Mouse (Mus musculus) gastrocnemius, adult 2 months (tissue): Measurements from ENCODE around the gene Samd10. TPM values are rescaled to one million over a fixed set of nuclear protein-coding genes. Genes with fewer than 3 reads are reported as not detected.
A peak's percentile ranks its signal among the peaks of the same experiment; 100 is the strongest.

Experiments used
- DNase-seq: peaks from one replicate; pipeline ENCODE4 v3.0.0; 2022
- H3K27ac ChIP-seq: fragments of 200-600 bp; 2 replicates; pipeline ENCODE4 v1.8.1; 2022; ENCODE audit warnings: mild to moderate bottlenecking
- H3K4me3 ChIP-seq: fragments of 200-600 bp; 2 replicates; pipeline ENCODE4 v1.8.1; 2022; ENCODE audit warnings: mild to moderate bottlenecking, moderate library complexity
- CTCF ChIP-seq: fragments of 200-600 bp; IDR thresholded peaks from 2 replicates; pipeline ENCODE4 v1.8.1; 2022; ENCODE audit warnings: antibody characterized with exemption, mild to moderate bottlenecking, moderate library complexity
- intact Hi-C: fragments of 180-260 bp; cut with DNase I; formaldehyde crosslinking; loops from one replicate; pipeline ENCODE4 v1.15.1; 2025
- total RNA-seq, 2 experiments: library from RNA; stranded (reverse); gene quantifications; 2 replicates each; pipeline ENCODE4 v1.2.3; 2021

Gene Samd10
- total RNA-seq, 2 experiments from 2014 or later = 1.5 to 1.7 TPM

DNA sequence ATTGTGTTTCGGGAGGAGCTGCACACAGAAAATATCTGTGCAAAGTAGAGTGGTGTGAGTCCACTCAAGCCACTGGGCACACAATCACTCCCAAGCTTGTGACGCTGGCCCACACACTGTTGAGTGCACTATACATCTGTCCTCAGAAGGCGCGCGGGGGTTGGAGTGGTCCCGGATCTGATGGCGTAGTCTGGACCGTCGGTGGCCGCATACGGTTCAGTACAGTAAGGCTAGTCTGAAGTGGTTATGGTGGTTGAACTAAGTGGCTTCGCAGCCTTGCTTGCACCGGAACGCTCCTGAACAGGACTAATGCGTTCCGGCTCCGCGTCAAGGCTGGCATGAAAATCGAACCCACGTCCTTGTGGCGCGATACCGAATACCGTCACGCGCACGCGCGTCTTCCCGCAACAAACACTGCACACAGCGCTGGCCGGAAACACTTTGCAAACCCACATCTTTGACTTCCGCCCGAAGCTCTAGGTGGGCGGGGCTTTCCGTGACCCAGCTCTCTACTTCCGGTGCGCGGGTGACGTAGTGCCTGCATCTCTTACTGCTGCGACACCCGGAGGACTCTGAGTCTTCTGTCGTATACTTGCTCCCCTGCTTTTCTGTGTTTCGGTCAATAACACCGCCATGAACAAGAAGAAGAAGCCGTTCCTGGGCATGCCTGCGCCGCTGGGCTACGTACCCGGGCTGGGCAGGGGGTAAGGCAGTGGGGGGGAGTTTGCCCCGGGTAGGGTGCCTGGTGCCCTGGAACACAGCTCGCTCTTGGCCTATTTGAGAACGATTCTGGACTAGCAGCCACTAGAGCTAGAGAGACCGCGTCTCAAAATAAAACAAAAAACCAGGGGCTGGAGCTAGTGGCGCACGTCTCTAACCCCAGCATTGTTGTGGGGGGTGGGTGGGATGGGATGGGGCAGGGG lies 2.1 kb upstream of the Samd10 start:
- H3K27ac ChIP-seq = peak overlapping the region; percentile 92
- H3K4me3 ChIP-seq = peak overlapping the region; percentile 81
- TF ChIP-seq CTCF = no peak
- intact Hi-C loops = no loop called here
- DNase-seq = peak; percentile 98

DNA sequence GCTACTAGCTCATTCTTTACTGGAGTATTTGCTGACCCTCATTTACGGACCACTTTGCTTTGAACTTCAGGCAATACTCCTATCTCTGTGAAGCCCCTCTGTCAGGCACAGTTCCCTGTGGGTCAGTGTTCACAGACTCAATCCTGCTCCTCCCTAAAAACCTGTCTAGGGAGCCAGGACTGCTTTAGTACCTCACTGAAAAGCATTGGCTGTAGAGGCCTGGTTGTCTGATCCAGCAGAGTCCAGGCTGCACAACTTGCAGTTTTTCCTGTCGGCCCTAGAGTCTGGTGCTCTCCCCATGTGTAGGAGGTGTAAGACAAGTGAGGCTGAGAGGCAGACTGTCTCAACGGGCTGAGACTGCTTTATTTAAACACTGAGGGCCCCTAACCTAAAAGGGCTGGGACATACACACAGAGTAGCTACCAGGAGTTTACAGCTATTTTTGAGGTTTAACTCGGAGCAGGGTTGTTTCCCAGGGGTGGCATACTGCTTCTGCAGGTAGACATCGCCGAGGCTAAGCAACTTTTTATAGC lies 1.3 kb upstream of the Samd10 start:
- Histone ChIP-seq H3K27ac (peak overlapping the region; percentile 92), H3K4me3 (peak overlapping the region; percentile 81)
- DNase-seq = no peak
- intact Hi-C loops = no loop called here
- no peak for TF ChIP-seq CTCF

GRCm38 (mm10) chr2:181597378-181598061 lies 1.5 kb downstream of the Samd10 start:
- Histone ChIP-seq H3K4me3 (no peak overlapping the region), H3K27ac (no peak overlapping the region)
- TF ChIP-seq CTCF = no peak
- intact Hi-C loops = loop anchor here (10.0 kb wide), 1 partner anchor 413 kb away; the partner anchor contains the start of gene Ppdpf
- no peak for DNase-seq

DNA sequence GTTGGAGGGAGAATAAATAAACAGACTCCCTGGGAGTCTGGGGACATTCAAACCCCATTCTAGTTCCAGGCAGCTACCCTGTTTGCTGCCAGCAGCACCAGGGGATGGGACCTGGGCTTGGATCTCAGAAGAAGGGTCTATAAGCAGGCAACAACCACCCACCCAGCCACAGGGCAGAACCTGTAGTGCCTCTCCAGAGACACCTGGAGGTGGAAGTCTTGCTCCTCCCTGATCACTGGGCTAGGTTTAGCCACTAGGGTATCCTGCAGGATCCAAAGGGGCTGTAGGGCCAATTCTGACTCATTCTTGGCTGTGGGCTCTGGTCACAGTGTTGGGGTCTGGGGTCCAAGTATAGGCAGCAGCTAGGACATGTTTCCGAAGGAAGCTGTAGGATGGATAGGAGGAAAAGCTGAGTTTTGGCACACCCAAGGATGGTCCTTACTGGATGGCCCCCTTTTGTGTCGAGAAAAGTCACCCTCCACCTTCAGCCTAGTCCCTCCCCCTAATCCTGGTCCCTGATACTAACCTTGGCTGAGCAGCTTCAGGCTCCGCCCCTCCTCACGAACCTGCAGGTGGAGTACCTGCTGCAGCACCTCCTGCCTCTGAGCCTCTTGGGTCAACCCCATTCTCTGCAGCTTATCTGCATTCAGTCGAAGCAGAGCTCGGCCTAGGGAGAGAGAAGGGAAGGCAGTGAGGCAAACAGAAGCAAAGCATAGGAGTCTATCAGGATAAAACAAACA lies 2.6 kb downstream of the Samd10 start:
- intact Hi-C loops = loop anchor here (10.0 kb wide), 1 partner anchor 412 kb away; the partner anchor contains the start of gene Ppdpf
- H3K27ac ChIP-seq = no peak overlapping the region

GRCm38 (mm10) chr2:181594946-181595696 lies 3.9 kb downstream of the Samd10 start:
- DNase-seq = no peak
- Histone ChIP-seq H3K4me3 (no peak overlapping the region), H3K27ac (no peak overlapping the region)
- intact Hi-C loops = loop anchor here (2.0 to 10.0 kb wide), 2 partner anchors 202 to 410 kb away; partner anchors contain the start of gene Ppdpf
- peak; percentile 82 for TF ChIP-seq CTCF

More for the DNA sequence above, 2.6 kb downstream of the Samd10 start:
- no peak for DNase-seq
- TF ChIP-seq CTCF = no peak
- H3K4me3 ChIP-seq = no peak overlapping the region

GRCm38 (mm10) chr2:181593937-181594336 lies 5.1 kb downstream of the Samd10 start:
- intact Hi-C loops = loop anchor here (2.0 to 10.0 kb wide), 2 partner anchors 201 to 409 kb away; partner anchors contain the start of gene Ppdpf
- TF ChIP-seq CTCF = no peak
- no peak overlapping the region for H3K27ac ChIP-seq

GRCm38 (mm10) chr2:181593042-181593421 lies 6.0 kb downstream of the Samd10 start:
- H3K27ac ChIP-seq = peak overlapping the region; percentile 92
- intact Hi-C loops = loop anchor here (10.0 kb wide), 1 partner anchor 408 kb away; the partner anchor contains the start of gene Ppdpf
- no peak for DNase-seq
- no peak for TF ChIP-seq CTCF
- H3K4me3 ChIP-seq = peak overlapping the region; percentile 85

More at GRCm38 (mm10) chr2:181593937-181594336, 5.1 kb downstream of the Samd10 start:
- no peak overlapping the region for H3K4me3 ChIP-seq
- DNase-seq = no peak

DNA sequence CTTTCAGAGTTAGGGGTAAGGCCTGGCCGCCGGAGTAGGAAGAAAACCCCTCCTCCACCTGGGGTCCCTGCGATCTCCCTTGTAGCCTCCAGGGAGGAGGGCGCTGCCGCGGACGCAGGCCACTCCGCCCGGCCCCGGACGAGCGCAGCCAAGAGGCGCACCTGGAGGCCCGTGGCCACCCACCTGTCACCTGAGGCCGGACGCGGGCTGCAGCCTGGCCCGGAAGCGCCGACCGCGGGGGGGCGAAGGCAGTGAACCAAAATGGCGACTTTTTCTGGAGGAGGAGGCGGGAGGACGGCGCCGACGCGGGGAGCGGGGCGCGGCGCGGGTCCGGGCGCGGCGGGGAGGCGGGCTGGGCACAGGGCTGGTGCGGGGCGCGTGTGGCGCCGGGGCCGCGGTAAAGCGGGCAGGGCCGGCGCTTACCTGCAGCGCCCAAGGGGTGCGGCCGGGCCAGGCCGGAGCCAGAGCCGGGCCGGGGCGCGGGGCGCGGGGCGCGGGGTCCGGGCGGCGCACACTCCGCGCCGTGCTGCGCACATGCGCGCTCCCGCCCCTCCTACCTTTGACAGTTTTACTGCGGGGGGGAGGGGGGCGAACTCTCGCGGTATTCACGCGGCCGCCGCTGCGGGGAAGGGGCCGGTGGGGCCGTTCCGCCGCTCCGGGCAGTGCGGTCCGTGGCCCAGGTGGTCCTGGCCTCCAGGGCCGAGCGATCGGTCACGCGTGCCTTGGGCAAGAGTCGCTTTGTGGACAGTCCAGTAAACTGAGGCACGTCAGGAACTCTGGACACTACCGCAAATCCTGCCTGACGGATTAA lies 6.6 kb downstream of the Samd10 start, which contains the start of gene Zfp512b:
Gene Zfp512b (minus strand): TSS at position 573 of the 811 bp plus-strand sequence.
- TF ChIP-seq CTCF = peak; percentile 8; the same call in 1 of the 2 replicates
- H3K4me3 ChIP-seq = peak within 1 kb of the TSS; percentile 85
- DNase-seq = peak; percentile 81
- H3K27ac ChIP-seq = peak within 1 kb of the TSS; percentile 92
- intact Hi-C loops = loop anchor here (10.0 kb wide), 1 partner anchor 408 kb away; the partner anchor contains the start of gene Ppdpf

DNA sequence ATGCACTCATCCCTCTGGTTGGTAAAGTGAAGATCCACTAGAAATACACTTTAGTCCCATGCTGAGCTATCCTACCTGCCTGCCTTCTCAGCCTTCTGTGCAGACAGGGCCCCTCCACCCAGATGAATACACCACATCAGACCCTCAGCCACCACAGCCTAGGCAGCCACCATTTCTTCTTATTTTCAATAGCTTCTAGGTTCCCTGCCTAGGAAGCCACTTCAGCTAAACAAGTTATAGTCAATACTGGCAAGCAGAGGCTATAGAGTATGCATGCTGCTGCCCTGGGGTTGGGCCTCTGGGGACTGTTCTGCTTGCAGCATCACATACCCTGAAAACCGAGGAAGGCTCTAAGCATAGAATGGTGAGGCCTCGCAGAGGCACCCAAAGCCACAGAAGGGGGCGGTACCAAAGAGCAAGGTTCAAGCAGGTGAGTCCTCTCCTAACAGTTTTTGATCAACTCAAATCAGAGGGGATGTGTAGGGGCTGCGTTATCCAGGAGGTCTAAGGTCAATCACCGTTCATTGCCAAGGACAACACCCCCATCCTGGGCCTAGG lies 7.4 kb downstream of the Samd10 start, which contains the start of gene Prpf6:
Gene Prpf6 (plus strand): TSS at position 341 of the 558 bp plus-strand sequence.
- Histone ChIP-seq H3K4me3 (peak within 1 kb of the TSS; percentile 85), H3K27ac (peak within 1 kb of the TSS; percentile 92)
- intact Hi-C loops = loop anchor here (10.0 kb wide), 1 partner anchor 407 kb away; the partner anchor contains the start of gene Ppdpf
- no peak for DNase-seq
- no peak for TF ChIP-seq CTCF

DNA sequence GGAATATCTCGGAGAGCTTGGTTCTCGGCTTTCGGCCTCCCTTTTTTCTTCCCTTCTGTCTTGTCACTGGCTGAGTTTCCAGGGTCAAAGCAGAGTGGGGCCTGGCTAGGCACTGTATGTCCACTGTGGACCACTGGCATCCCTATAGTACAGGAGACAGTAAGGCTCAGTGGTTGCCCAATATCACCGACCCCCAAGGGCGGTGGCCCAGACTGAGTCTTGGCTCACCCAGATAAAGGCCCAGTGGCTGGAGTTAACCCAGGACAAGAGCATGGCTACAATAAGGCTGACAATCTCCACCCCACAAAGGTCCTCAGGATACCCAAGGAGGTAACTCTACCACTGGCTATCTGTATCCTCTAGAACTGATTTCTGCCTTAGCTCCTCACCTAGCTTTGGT lies 8.5 kb downstream of the Samd10 start:
- TF ChIP-seq CTCF = no peak
- H3K4me3 ChIP-seq = no peak overlapping the region
- no peak for DNase-seq
- H3K27ac ChIP-seq = no peak overlapping the region
- intact Hi-C loops = loop anchor here (10.0 kb wide), 1 partner anchor 406 kb away; the partner anchor contains the start of gene Ppdpf
